In genomic region chr5:74811046-74811445, GRCm38 (mm10) we compare ENCODE assay signal across 26 mouse cellular contexts.
DNase-seq lines count a peak whose midpoint lies in the region; ATAC-seq lines count a peak whose summit lies in the region.
"Had no signal": no experiment of that assay in that cellular context is flagged by ENCODE, and none has a peak within 500 bp of the region (broad histone marks: within the 10 kb centered on the region; RNA-seq: fewer than 3 reads in every experiment).

No protein-coding gene starts in this region.

- H3K9ac ChIP-seq in heart, embryonic 13.5 days = no peak overlapping the region
- H3K9ac ChIP-seq in heart, embryonic 16.5 days (ENCODE audit: low read length) = no peak overlapping the region
- H3K9ac ChIP-seq: embryonic facial prominence, embryonic 12.5 days; embryonic facial prominence, embryonic 15.5 days; forebrain, postnatal 0 days; hindbrain, embryonic 13.5 days; intestine, embryonic 15.5 days had no signal

- H3K4me2 ChIP-seq in heart, embryonic 13.5 days = peak overlapping the region; percentile 48
- H3K4me2 ChIP-seq in heart, embryonic 16.5 days (ENCODE audit: low read depth, low read length) = peak overlapping the region; percentile 40; the same call in 1 of the 2 replicates
- H3K4me2 ChIP-seq: embryonic facial prominence, embryonic 12.5 days; embryonic facial prominence, embryonic 15.5 days; hindbrain, embryonic 13.5 days; intestine, embryonic 15.5 days had no signal

- no peaks in the 10 kb centered on the region for H3K36me3 ChIP-seq in heart, embryonic 10.5 days
- H3K36me3 ChIP-seq in heart, embryonic 13.5 days = no peaks in the 10 kb centered on the region
- H3K36me3 ChIP-seq in heart, embryonic 16.5 days (ENCODE audit: control insufficient read depth, insufficient read depth) = no peaks in the 10 kb centered on the region
- H3K36me3 ChIP-seq: embryonic facial prominence, embryonic 12.5 days; embryonic facial prominence, embryonic 15.5 days; G1E; hindbrain, embryonic 10.5 days; hindbrain, embryonic 13.5 days; intestine, embryonic 15.5 days had no signal

- WGBS in heart, embryonic 10.5 days = 24% methylated on average over 7 of the region's 7 CpGs
- WGBS in heart, embryonic 13.5 days = 25% methylated on average over 7 of the region's 7 CpGs
- WGBS in heart, embryonic 16.5 days = 35% methylated on average over 7 of the region's 7 CpGs

- 0 out of 2 replicates have a peak, but pooled peaks have one; percentile 31 for ATAC-seq in heart, embryonic 13.5 days (ENCODE audit: extremely low read depth, insufficient number of reproducible peaks, low FRiP score, low TSS enrichment)
- peak; percentile 65 for ATAC-seq in heart, embryonic 16.5 days (replicated peaks; ENCODE audit: extremely low read depth, insufficient read depth, low FRiP score)
- ATAC-seq: forebrain, embryonic 14.5 days; forebrain, postnatal 0 days; hindbrain, embryonic 16.5 days; intestine, embryonic 15.5 days had no signal

- 0 out of 2 replicates have a peak overlapping the region, but pooled peaks have one; percentile 5 for H3K4me3 ChIP-seq in heart, embryonic 10.5 days
- no peak overlapping the region for H3K4me3 ChIP-seq in heart, embryonic 13.5 days
- no peak overlapping the region for H3K4me3 ChIP-seq in heart, embryonic 16.5 days (ENCODE audit: low read length)
- H3K4me3 ChIP-seq: embryonic facial prominence, embryonic 12.5 days; embryonic facial prominence, embryonic 15.5 days; gastrocnemius, adult 2 months; hindbrain, embryonic 10.5 days; hindbrain, embryonic 13.5 days; intestine, embryonic 15.5 days had no signal

- H3K27me3 ChIP-seq in heart, embryonic 10.5 days (ENCODE audit: insufficient read depth, poor library complexity, severe bottlenecking) = peaks cover 72% of the 10 kb centered on the region
- H3K27me3 ChIP-seq in heart, embryonic 13.5 days (replicated peaks) = peaks cover 78% of the 10 kb centered on the region
- peaks cover 59% of the 10 kb centered on the region for H3K27me3 ChIP-seq in heart, embryonic 16.5 days (ENCODE audit: control insufficient read depth, insufficient read depth, low read length)
- H3K27me3 ChIP-seq: embryonic facial prominence, embryonic 12.5 days; embryonic facial prominence, embryonic 15.5 days; intestine, embryonic 15.5 days had no signal

- peaks cover 13% of the 10 kb centered on the region; the same call in 1 of the 2 replicates for H3K4me1 ChIP-seq in heart, embryonic 10.5 days
- peaks cover 17% of the 10 kb centered on the region for H3K4me1 ChIP-seq in heart, embryonic 13.5 days
- peaks cover 17% of the 10 kb centered on the region for H3K4me1 ChIP-seq in heart, embryonic 16.5 days (ENCODE audit: control insufficient read depth, insufficient read depth, low read length)
- H3K4me1 ChIP-seq: embryonic facial prominence, embryonic 12.5 days; hindbrain, embryonic 13.5 days; intestine, embryonic 15.5 days had no signal

- peak; percentile 83 for DNase-seq in heart, embryonic 10.5 days (ENCODE audit: low spot score)
- no peak for DNase-seq in heart, postnatal 25 days (ENCODE audit: low spot score)
- no peak for DNase-seq in heart, adult 11 months
- no peak for DNase-seq in heart, postnatal 4 days
- no peak for DNase-seq in liver
- DNase-seq: adrenal gland, adult 2 months; adrenal gland, postnatal 14 days; cerebellum, adult 11 months; cerebellum, adult 2 months; cerebellum, adult 9-11 months; cerebellum, postnatal 25 days; forebrain, postnatal 0 days; gastrocnemius, adult 2 months; gastrocnemius, postnatal 14 days; kidney, adult 11 months; kidney, adult 8-10 months had no signal

- no peak overlapping the region for H3K27ac ChIP-seq in heart, embryonic 10.5 days
- H3K27ac ChIP-seq in heart, embryonic 13.5 days (replicated peaks) = no peak overlapping the region
- H3K27ac ChIP-seq in heart, embryonic 16.5 days (ENCODE audit: low read length) = no peak overlapping the region
- H3K27ac ChIP-seq: embryonic facial prominence, embryonic 12.5 days; embryonic facial prominence, embryonic 15.5 days; gastrocnemius, adult 2 months; hindbrain, embryonic 10.5 days; hindbrain, embryonic 13.5 days; intestine, embryonic 15.5 days had no signal

- H3K9me3 ChIP-seq in heart, embryonic 10.5 days = no peaks in the 10 kb centered on the region
- H3K9me3 ChIP-seq in heart, embryonic 13.5 days = no peaks in the 10 kb centered on the region
- no peaks in the 10 kb centered on the region for H3K9me3 ChIP-seq in heart, embryonic 16.5 days (replicated peaks; ENCODE audit: control insufficient read depth, low read length)
- H3K9me3 ChIP-seq: embryonic facial prominence, embryonic 12.5 days; embryonic facial prominence, embryonic 15.5 days; G1E; hindbrain, embryonic 10.5 days; hindbrain, embryonic 13.5 days; intestine, embryonic 15.5 days had no signal

- intact Hi-C loops in heart, postnatal 25 days (cut with DNase I) = no loop called here
